Mouse (Mus musculus): ENCODE data around the gene Hectd3.

Hectd3 gene

DNA sequence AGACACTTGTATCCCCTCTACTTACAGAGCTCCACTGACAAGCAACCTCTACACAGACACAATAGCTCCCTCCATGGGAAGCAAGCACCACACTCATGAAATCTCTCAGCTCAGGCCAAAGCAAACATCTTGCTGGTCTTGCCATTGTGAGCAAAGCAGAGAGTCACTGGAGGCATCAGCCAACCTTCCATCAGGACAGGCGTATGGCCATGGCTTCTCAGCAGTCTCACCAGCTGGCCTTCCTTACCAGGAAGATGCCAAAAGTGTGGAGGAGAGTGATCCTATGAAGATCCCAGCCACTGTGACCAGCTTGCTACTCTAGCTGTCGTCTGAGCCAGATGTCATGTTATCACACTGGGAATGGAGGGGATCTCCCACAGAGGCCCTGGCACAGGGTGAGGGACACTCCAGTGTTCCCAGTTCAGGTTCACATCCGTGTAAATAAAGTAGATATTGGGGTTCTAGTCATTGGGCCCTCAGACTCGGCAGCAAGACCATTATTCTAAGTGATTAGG lies 19.8 kb downstream of the Hectd3 start:
- no peak for DNase-seq (ENCODE audit: extremely low spot score)

DNA sequence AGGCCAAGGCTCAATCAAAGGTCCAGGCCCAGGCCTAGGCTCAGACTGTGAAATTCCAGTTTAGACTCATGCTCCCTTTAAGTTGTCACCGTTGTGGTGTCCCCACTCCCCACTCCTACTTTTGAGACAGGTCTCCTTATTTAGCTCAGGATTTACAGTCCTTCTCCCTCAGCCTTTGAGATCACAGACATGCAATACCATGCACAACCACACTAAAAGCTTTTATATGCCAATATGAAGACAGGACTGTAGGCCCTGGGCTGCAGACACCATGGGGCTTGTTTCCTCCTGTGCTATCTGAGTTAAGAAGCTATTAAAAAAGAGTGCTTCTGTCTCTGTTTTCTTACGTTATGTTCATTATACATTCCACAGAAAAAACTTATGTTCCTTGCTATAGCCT lies 22.6 kb downstream of the Hectd3 start:
- DNase-seq (ENCODE audit: extremely low spot score) = no peak

DNA sequence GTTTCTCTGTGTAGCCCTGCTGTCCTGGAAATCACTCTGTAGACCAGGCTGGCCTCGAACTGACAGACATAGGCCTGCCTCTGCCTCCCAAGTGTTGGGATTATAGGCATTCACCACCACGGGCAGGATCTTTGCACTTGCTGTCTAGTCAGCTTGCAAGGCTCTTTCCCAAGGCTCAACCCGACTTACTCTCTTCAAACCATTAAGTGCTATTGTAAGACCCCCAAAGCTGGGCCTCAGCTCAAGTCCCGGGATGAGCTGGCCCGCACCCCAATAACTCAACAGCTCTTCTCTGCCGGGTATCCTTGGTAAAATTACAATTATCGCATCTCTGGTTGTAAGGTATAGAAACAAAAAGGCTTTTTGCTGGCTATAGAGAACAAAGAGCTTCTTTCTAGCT lies 23.2 kb downstream of the Hectd3 start:
- no peak for DNase-seq (ENCODE audit: extremely low spot score)

DNA sequence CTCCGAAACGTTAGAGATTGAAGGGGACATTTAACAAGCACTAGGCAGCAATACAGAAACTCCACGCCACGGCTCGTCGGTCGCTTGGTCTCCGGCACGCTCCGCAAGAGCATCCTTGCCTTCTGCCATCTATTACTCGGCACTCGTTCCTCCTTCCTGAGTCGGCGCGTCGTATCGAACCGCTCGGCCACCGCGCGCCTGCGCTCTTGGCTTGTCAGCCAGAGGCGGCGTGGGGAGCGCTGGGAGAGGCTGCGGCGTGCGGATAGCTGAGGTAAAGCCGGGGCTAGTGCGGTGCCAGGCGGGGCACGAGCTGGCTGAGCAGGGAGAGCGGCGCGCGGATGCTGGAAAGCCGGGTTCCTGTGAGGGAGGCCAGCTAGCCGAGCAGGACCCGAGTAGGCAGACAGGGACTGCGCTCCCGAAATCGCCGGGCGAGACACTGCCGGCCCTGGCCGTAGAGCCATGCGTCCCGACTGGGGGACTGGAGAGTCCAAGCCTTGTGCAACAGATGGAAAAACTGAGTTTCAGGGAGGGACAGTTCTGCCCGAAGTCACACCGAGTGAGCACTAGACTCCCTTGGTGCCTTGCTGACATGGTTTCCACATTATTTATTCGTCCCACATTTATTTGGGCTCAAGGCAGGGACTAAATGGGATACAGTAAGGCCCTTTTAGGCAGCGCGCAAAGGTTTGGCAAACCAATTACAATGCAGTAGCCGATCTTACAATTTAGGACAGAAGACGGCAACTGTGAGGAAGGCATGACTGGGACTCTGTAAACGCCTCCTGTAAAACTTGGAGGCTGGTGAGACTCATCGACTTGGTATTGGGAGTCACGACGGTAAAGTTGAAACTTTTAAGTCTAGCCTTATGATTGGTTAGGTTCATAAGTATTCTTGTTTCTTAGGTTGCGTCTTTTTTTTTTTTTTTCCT lies 24.4 kb downstream of the Hectd3 start, which contains the start of gene Eif2b3:
Eif2b3 (plus strand) TSS at position 197 of the 929 bp plus-strand sequence.
- peak; percentile 90 for DNase-seq (ENCODE audit: extremely low spot score)

DNA sequence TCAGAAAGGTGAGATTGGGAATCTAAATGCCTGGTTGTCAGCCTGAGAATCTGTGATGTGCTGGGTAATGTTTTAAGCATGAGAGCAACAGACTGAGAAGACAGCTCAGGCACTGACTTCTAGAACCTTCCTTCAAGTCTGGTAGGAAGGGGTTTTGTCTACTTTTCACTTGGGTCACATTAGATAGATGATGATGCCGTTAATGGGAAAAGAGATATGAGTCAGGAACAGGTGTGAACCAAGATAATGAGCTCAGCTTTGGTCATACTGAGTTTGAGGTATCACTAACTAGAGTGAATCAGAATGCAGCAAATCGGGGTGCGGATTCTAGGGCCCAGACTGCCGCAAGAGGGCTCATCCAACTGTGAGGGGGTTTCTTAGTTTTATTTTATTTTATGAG lies 28.4 kb downstream of the Hectd3 start:
- DNase-seq (ENCODE audit: extremely low spot score) = no peak

DNA sequence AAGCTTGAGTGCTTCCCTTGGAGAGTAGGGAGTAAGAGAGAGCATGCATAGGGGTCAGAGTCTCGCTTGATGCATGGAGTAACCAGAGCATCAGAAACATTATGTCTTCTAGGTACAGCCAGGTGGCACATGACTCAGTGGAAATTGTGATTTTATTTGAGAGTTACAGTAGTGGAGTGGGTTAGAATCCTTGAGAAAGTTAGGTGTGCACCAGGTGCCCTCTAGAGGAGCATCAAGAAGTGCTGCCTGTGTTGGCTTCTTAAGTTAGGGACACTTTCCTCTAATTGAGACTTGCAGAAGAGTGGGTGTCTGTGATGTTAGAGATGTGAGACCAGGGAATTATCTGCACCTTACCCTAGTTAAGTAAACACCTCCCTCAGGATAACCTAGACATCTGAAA lies 36.0 kb downstream of the Hectd3 start:
- no peak for DNase-seq (ENCODE audit: extremely low spot score)

DNA sequence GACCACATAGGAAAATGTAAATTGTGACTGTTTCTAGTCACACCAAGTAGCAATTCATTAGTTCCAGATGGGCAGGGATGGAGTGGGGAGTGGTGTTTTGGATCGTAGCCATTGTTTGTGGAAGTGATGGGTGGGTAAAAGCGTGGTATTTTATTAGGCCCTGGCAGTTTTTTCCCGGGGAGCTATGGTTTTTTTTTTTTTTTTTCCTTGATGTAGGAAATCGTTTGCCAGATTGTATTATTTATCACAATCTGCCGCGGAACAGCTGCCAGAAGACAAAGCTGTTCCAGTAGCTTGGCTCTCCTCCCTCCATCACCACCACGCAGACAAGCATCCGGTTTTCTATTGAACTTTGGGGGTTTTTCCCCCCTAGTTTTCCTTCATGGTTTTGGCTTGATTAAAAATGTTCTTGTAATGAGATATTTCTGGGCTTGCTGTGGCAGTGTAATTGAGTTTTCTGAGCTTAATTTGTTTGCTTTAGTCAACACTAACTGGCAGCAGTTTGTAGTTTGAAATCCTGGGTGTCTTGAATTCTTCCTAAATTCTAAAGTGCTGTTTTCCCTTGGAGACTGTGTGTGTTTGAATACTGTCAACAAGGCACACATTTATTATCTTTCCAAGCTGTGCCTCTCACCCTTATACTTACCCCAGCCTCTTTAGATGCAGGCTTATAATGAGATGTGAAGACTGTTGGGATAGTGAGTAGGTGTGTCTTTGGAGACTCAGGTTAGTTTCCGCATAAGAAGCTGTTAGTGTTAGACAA lies 45.0 kb downstream of the Hectd3 start:
- no peak for DNase-seq (ENCODE audit: extremely low spot score)

DNA sequence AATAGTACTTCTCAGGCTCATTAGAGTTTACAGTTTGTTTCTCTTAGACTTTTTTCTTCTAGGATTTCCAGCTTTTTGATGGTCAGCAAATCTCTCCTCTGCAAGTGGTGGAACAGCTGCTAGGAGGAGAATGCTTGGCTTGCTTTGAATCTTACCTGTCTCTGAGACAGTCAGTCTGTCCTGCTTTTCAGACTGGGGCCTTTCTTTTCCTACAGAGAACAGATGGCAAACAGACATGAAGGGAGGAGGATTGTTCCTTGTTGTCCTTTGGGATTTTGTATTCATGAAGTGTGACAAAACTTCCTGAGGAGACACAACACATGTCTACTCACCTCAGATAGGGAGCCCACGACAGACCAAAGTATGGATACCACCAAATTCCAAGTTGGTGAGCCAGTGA lies 45.7 kb downstream of the Hectd3 start:
- no peak for DNase-seq (ENCODE audit: extremely low spot score)

DNA sequence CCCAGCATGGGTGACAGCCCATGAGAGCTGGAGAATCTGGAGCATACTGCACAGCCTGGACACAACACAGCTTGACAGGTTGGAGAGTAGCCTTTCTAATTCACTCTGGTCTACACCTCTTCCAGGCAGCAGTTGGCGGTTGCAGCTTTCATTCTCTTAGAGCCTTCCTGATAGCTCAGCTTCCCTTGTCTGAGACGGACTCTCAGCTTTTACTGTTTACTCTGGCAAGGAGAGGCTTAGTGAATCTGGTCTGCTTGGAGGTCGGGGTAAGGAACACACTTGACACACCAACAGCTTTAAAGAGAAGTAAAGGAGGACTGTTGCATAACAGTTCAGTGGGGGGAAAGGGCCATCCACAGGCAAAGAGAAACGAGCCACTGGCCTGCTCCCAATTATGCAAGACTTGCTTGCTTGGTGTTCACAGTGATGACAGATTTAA lies 46.2 kb downstream of the Hectd3 start:
- DNase-seq (ENCODE audit: extremely low spot score) = no peak

DNA sequence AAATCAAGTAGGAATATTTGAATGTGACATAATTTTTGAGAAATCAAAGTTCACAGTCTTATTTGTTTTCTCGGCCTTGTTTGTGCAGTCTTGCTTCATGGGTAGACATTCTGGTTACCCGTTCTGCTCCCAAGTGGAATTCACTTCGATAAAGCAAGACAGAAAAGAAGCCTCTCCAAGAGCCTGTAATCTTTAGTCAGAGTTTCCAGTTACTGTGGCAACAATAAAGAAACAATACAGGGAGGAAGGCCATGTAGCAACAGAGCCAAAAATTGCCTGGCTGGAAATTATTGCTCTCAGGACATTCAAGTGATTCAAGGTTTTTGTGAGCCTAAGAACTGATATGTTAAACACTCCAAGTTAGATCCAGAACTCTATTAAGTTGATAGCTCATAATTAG lies 53.7 kb downstream of the Hectd3 start:
- DNase-seq (ENCODE audit: extremely low spot score) = no peak

DNA sequence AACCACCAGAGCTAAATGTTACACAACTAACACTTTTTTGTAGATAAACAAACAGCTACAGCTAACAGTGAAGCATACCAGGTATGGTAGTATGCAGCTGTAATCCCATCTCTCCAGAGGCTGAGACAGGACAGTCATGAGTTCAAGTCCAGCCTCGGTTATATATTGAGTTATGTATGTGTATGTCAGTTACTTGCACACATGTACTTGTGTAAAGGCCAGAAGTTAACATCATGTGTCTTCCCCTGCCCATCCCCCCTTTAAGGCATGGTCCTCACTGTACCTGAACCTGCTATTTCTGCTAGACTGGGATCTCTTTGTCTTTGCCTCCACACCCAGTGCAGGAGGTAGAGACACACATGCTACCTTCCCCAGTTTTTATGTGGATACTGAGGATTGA lies 54.4 kb downstream of the Hectd3 start:
- DNase-seq (ENCODE audit: extremely low spot score) = no peak

DNA sequence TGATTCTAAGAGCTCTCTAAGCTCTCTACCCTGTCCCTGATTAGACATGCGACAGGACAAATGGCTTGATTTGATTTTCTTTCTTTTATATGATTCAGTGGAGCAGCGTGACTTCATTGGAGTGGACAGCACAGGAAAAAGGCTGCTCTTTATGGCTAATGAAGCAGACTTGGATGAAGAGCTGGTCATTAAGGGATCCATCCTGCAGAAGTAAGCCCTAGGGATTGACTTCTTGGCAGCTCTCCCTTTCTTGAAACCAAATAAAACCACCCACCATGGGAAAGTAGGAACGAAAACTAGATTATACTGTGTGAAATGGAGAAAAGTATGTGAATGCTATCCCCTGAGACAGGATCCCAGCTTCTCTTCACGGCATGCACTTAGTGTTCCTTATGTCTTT lies 57.5 kb downstream of the Hectd3 start:
- no peak for DNase-seq (ENCODE audit: extremely low spot score)

DNA sequence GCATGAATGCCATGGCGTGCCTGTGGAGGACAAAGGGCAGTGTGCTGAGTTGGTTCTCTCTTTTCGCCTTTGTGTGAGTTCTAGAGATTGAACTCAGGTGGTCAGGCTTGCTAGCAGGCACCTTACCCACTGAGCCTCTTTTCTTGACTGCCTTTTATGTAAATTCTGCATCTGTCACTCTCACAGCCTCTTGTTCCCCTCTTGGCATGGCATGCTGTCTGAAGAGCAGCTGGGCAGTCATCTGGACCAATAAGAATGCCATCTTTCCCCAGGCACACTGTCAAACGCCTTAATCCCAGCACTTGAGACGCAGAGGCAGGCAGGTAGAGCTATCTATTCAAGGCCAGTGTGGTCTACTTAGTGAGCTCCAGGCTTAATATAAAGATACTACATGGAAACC lies 58.8 kb downstream of the Hectd3 start:
- no peak for DNase-seq (ENCODE audit: extremely low spot score)
